Comparison of ENCODE assay signal across 10 mouse cellular contexts in genomic region chr6:71981450-71981849, GRCm38 (mm10).
DNase-seq lines count a peak whose midpoint lies in the region; ATAC-seq and TF ChIP-seq lines count a peak whose summit lies in the region.
"Had no signal": no experiment of that assay in that cellular context is flagged by ENCODE, and none has a peak within 500 bp of the region (broad histone marks: within the 10 kb centered on the region; RNA-seq: fewer than 3 reads in every experiment).

No protein-coding gene starts in this region.

- no peak for TF ChIP-seq CTCF in olfactory bulb, adult 2 months (IDR thresholded peaks at IDR 0.05; ENCODE audit: insufficient read depth, low read depth, low read length)

- H3K36me3 ChIP-seq in midbrain, embryonic 10.5 days: peaks cover 56% of the 10 kb centered on the region

- no peaks in the 10 kb centered on the region for H3K27me3 ChIP-seq in midbrain, embryonic 10.5 days (ENCODE audit: low read depth, poor library complexity, severe bottlenecking)
- H3K27me3 ChIP-seq: embryonic facial prominence, embryonic 12.5 days had no signal

- H3K27ac ChIP-seq in olfactory bulb, adult 2 months (ENCODE audit: insufficient read depth, low read depth, low read length): peak overlapping the region; percentile 93
- no peak overlapping the region for H3K27ac ChIP-seq in midbrain, embryonic 10.5 days (replicated peaks)
- H3K27ac ChIP-seq: embryonic facial prominence, embryonic 12.5 days had no signal

- no peaks in the 10 kb centered on the region for H3K9me3 ChIP-seq in midbrain, embryonic 10.5 days (replicated peaks)
- H3K9me3 ChIP-seq: embryonic facial prominence, embryonic 12.5 days had no signal

- H3K4me3 ChIP-seq in olfactory bulb, adult 2 months (ENCODE audit: insufficient read depth, low read depth, low read length): no peak overlapping the region
- H3K4me3 ChIP-seq in midbrain, embryonic 10.5 days: no peak overlapping the region
- H3K4me3 ChIP-seq: embryonic facial prominence, embryonic 12.5 days had no signal

- WGBS in olfactory bulb, adult 2 months: 57% methylated on average over 4 of the region's 4 CpGs
- 90% methylated on average over 4 of the region's 4 CpGs for WGBS in midbrain, embryonic 10.5 days

- H3K4me1 ChIP-seq in olfactory bulb, adult 2 months (ENCODE audit: control insufficient read depth, insufficient read depth, low read length): peaks cover 31% of the 10 kb centered on the region
- no peaks in the 10 kb centered on the region for H3K4me1 ChIP-seq in midbrain, embryonic 10.5 days
- H3K4me1 ChIP-seq: embryonic facial prominence, embryonic 12.5 days had no signal

- no peak for TF ChIP-seq POLR2A in olfactory bulb, adult 2 months (IDR thresholded peaks at IDR 0.05; ENCODE audit: insufficient read depth, low read depth, low read length)

- peak; percentile 33 for DNase-seq in layer of hippocampus, adult 9-10 months (ENCODE audit: low spot score)
- no peak for DNase-seq in layer of hippocampus, postnatal 10 days (ENCODE audit: low spot score in 2 of 2)
- peak; percentile 19 for DNase-seq in T-cell, adult 2 months (ENCODE audit: low spot score)
- no peak for DNase-seq in gastrocnemius, adult 8-10 months (ENCODE audit: low spot score in 2 of 2)
- no peak for DNase-seq in midbrain, embryonic 10.5 days (ENCODE audit: low spot score)
- DNase-seq: kidney, postnatal 25 days; lung, postnatal 4 days had no signal

- ATAC-seq in granulocyte monocyte progenitor cell, adult 5-6 weeks (replicated peaks; ENCODE audit: poor library complexity, severe bottlenecking): peak; percentile 88

Comparison
In these comparisons a context has a peak if more than half of its experiments do, and no peak if none do; other contexts are left out.
1. DNase-seq: peak in layer of hippocampus, adult 9-10 months (single experiment) and T-cell, adult 2 months (single experiment); none in layer of hippocampus, postnatal 10 days (0 of 2), gastrocnemius, adult 8-10 months (0 of 2) and midbrain, embryonic 10.5 days (single experiment).